Mouse (Mus musculus): ENCODE measurements around the gene Csrp2.

Csrp2 gene

GRCm38 (mm10) chr10:110974463-110974862 is 54.9 kb downstream of the Csrp2 start:
- DNase-seq, result peak; percentile 35

GRCm38 (mm10) chr10:110974885-110975284 is 55.3 kb downstream of the Csrp2 start:
- DNase-seq, result no peak

DNA sequence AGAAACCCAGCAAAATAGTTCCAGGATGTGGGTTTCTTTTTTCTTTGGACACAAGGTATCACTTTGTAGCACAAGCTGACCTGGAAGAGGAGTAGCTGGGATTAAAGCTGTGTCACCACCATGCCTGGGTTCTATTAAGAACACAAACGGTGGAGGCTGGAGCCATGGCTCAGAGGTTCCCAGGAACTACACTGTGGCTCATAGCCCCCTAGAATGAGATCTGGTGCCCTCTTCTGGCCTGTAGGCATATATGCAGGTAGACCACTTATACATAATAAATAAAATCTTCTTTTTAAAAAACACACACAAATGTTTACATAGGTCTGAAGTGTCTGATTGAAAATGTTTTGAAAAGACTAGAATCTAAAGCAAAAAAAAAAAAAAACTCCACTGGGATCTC is 56.5 kb downstream of the Csrp2 start:
- DNase-seq, result peak; percentile 16

GRCm38 (mm10) chr10:110977379-110977778 is 57.8 kb downstream of the Csrp2 start:
- no peak for DNase-seq

DNA sequence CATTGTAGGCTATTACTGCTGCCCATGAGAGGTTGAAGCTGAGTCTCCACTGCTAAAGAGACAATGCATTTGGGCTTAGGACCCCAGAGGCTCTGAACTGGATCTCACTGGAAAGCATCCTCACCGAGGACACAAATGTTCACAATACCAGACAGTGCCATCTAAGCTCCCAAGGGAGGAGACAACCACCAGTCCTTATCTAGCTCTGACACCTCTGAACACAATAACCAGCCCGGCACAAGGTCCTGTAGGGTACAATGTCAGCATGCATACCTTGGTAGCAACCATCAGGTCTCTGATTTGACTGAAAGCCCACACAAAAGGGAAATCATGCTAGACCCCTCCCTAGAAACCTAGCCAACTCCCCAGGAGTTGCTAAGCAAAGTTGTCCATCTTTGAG is 59.8 kb downstream of the Csrp2 start:
- DNase-seq, result no peak

DNA sequence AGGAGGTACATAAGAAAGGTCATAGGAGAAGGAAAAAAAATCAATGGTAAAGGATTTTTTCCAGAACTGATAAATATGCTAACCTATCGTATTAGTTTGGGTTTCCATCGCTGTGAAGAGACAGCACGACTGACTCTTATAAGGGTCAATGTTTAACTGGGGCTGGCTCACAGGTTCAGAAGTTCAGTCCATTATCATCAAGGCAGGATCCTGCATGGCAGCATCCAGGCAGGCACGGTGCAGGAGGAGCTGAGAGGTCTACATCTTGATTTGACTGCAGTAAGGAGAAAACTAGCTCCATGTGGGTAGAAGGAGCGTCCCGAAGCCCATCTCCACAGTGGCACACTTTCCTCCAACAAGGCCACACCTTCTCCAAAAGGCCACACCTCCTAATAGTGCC is 60.9 kb downstream of the Csrp2 start:
- DNase-seq, result no peak

DNA sequence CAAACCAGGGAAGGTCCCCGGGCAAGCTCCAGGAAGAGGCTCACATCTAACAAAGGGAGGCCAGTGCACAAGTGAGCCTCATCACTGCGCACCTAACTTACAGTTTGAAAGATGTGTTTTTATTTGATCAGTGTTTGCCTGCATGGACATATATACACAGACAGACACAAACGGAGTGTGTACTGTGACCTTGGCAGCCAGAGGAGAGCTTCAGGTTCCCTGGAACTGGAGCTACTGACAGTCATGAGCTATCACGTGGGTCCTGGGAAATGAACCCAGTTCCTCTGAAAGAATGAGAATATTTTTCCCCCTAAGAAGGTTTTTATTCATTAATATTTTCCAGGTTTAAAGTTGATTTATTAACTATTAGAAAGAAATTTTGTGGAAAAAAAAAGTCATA is 63.2 kb downstream of the Csrp2 start:
- DNase-seq, result no peak

DNA sequence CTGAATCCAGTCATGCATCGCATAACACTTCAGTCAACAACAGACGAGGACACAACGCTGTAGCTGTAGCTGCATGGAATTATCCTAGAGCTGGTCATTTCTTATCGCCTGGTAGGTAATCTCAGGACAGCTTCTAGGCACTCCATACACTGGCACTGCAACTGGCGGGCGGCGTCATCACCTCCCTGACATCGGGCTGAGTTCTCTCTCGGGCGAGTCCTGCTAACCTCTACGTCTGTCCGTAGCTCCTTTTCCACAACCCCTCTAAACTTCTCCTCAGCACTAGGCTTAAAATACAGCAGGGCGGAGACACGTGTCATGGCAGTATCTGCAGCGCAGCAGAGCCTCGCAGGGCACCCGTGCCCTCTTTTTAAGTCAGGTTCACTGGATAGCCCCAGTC is 67.1 kb downstream of the Csrp2 start:
- no peak for DNase-seq
